Mouse (Mus musculus): ENCODE results near the gene Cdk17. TPM values are rescaled to one million over a fixed set of nuclear protein-coding genes. Genes with fewer than 3 reads are reported as not detected.

Gene Cdk17
- total RNA-seq, 2 experiments from 2014 or later: 28.0 to 28.3 TPM

DNA sequence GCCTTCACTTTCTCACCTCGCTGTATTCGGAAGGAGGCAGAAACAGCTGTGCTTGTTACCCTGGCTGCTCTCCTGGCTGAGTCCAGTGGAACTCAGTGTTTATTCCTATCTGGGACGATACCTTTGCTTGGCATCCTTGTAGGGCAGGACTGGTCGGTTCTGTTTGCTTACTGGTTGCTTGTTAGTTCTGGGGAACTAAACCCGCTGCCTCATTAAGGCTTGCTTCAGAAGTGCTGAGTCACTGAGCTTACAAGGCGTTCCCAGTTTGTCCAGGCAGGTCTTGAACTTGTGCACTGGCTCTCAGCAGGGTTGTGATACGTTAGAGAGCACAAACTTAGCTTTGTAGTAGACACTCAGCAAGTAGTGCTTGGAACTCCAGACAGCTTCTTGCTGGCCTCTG lies 52.7 kb downstream of the Cdk17 start:
- intact Hi-C loops (cut with DNase I): no loop called here
- DNase-seq: no peak

DNA sequence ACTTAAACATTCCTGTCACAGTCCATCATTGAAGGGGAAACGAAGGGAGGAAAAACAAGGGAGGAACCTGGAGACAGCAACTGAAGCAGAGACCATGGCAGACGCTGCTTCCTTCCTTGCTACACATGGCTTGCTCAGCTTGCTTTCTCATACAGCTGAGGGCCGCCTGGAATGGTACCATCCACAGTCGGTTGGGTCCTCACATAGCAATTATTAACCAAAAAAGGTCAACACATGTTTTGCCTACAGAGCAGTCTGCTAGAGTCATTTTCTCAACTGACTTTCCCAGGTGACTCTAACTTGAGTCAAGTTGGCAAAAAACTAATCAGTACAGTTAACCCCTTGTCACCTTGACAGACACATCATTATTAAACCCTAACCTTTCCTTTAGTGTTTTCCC lies 53.6 kb downstream of the Cdk17 start:
- no peak for DNase-seq
- intact Hi-C loops (cut with DNase I): no loop called here

DNA sequence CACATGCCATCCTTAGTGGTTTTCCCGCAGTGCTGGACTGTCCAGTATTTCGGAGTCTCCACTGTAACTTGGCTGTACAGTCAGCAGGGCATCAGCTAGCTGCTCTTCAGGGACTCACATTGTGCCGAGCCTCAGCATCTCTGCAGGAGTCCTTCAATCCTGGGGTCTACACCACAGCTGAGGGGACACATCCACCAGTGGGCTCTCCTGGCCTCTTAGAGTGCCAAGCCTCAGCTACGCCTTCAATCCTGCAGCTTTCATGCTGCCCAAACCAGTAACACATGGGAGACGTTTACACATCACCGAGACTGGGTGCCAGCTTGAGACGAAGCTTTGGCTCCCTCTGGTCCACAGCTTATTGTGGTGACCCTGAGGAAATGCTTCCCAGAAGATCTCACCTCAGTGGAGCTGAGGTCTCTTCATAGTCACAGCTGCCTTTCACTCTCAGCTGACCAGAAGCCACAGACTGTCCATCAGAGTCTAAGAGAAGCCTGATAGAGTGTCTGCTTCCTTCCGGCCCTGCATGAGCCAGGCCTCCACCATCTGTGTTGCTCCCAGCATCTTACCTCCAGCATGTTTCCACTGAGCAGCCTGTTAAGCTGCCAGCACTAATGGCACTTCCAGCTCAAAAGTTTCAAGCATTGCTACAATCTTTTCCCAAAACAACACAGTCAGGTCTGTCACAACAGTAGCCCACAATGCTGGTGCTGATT lies 54.5 kb downstream of the Cdk17 start:
- intact Hi-C loops (cut with DNase I): loop anchor here (5.0 kb wide), 1 partner anchor 33 kb away; no protein-coding TSS in a partner anchor
- DNase-seq: no peak

DNA sequence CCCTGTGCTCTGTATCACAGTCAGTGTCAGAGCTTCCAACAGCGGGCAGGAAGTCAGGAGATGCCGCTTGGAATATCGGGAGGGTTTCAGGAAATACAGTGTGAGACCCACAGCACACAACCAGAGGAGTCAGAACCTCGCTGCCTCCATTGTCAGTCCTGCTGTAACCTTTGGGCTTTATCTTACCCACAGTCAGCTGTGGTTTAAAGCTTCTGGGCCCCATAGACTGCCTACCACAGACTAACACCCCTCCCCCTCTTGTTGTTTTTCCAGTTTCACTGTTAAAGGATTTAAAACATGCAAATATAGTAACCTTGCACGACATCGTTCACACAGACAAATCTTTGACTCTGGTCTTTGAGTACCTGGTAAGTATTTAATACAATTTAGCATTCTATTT lies 65.1 kb downstream of the Cdk17 start:
- DNase-seq: no peak
- intact Hi-C loops (cut with DNase I): no loop called here

DNA sequence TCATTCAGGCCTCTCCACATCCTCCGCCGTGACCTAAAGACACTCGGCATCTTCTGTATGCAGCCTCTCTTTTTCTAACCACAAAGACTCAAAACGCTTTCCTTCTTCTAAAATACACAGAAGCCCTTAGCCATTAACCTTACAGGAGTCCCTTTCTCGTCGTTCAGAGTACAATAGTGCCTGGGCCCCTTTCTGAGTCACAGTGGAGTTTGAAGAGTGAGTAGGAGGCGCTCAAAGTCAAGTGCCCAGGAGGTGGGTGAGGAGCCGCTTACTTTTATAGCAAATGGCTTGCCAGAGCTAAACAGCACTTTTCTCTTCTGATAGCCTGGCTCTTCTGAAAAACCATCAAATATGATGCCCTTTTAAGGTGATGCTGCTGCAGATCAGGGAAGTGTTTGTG lies 67.2 kb downstream of the Cdk17 start:
- intact Hi-C loops (cut with DNase I): no loop called here
- DNase-seq: no peak

DNA sequence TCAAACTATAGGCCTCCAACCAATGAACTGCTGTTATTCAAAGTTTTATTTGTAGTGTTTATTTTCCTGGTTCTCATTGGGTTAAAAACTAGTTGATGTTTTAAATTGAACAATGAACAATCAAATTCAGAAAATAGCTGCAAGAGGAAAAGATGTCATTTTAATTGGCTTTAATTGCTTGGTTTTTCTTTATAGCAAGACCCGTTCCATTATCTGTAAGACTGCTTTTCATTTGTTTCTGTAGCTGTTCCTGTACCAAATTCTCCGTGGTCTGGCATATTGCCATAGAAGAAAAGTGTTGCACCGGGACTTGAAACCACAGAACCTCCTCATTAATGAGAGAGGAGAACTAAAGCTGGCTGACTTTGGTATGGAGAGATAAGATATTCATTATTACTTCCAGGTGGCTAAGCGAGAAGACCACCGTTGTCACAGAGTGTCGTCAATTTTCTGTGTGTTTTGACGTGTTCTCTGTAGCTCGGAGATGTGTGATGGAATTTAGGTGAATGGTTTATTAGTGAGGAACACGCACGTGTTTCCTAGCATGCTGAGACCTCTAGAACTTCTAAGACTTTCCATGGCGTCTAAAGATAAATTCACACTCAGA lies 67.8 kb downstream of the Cdk17 start:
- intact Hi-C loops (cut with DNase I): no loop called here
- DNase-seq: no peak

DNA sequence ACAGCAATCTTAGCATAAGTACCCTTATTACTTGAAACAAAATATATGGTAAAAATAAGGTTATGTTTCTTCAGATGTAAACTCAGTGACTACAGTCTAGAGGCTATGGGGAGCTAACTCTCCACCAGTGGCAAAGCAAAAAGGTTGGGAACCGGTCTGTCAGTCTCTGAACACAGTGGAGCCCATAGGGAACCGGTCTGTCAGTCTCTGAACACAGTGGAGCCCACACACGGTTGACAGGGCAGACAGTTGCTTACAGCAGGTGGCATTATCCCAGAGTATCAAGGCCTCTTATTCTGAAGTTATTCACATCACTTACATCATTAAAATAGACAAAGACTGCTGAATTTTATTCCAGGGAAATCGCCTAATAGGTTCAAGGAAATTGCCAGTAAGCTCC lies 70.8 kb downstream of the Cdk17 start:
- no peak for DNase-seq
- intact Hi-C loops (cut with DNase I): loop anchor here (5.0 kb wide), 1 partner anchor 36 kb away; no protein-coding TSS in a partner anchor

DNA sequence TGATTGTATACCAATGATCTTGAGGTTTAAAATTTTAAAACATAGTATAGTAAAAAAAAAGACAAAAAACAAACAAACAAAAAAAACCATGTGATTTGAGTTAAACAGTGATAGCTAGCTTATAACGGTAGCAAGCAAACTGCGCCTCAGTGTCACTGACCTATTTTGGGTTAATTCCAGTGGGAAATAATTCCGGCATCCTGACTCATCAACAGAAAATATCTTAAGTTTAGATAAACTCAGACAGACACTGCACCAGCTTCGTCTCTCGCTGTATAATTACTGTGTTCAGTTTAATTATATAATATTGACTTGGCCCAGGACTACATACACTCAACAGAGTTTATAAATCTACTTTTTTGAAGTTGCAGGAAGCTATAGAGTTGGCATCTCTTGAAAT lies 71.2 kb downstream of the Cdk17 start:
- no peak for DNase-seq
- intact Hi-C loops (cut with DNase I): loop anchor here (5.0 kb wide), 1 partner anchor 35 kb away; no protein-coding TSS in a partner anchor

DNA sequence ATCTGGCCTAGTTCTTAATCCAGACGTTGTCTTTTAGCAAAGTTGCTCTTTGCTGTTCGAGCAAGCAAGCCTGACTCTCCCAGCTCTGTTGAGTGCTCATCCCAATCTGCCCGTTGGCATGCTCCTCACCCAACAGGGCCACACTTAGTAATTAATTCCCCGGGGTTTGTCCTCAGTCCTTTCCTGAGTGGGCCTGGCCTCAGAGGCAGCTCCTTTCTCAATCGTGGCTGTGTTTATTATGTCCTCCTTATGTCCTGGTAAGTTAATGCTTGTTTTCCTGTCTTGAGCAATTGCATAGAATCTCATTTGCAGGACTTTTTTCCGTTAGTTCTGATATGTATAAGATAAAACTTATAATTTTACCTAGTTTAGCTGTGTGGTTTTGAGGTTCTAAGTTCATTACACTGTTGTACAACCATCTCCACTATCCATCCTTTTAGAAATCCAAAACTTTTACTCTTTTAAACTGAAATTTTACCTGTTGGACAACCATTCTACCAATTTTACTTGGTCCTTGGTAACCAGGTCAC lies 73.1 kb downstream of the Cdk17 start:
- intact Hi-C loops (cut with DNase I): loop anchor here (5.0 kb wide), 1 partner anchor 34 kb away; no protein-coding TSS in a partner anchor
- DNase-seq: no peak

DNA sequence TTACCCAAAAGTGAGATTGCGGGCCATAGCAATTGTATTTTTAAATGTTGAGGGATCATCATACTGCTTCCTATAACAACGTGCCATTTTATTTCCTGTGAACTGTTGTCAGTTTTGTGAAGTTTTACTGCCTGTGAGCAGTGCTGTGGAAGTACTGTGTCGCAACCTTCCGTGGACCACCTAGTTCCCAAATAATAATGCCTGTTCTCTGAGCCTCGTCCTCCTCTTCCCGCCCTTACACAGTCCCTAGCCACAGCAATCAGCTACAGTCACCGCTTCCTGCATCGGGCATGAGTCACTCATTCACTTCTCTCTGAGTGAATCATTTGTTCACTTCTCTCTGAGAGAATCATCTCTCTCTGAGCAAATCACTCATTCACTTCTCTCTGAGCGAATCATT lies 74.0 kb downstream of the Cdk17 start:
- no peak for DNase-seq
- intact Hi-C loops (cut with DNase I): loop anchor here (5.0 kb wide), 1 partner anchor 33 kb away; no protein-coding TSS in a partner anchor

DNA sequence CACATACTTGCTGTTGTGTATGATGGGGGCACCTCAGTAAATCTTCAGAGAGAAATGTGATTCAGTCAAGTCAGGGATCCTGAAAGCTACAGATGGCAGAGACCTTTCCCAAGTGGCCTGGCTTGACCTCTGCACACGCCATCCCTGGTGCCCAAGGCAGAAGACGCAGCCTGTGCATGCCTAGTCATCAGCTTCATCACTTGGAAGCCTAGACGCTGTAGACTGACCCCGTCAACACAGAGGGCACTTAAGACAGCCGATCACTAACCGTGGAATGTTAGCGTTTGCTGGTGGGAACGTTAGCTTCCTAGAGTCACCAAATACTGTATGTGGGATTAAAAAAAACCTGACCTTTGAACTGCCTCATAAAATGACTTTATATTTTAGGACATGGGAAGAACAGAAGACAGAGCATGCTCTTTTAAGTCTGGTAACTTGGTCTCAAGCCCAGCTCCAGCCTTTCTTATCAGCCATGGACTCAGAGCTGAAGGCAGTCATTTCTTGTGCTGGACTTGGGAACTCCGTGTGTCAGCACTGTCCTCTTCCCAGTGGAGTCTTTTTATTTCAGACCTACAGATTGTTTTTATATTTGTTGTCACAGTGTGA lies 78.6 kb downstream of the Cdk17 start:
- intact Hi-C loops (cut with DNase I): no loop called here
- no peak for DNase-seq

DNA sequence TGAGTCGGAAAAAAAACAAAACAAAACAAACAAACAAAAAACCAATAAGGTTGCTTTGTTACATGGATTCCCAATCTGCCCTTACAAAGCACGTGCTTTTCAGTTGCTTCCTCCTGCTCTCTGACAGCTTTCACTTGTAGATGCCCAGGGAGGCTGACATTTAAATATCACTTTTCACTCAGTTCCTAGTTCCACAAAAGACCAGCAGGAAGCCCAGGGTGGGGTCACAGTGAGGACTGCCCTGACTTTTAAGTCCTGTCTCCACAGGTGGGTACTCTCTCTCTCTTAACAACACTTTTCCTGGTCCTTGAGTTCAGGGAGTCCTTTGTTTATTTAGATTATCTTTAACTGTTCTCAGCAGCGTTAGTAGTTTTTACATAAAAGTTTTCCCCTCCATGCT lies 81.5 kb downstream of the Cdk17 start:
- DNase-seq: no peak
- intact Hi-C loops (cut with DNase I): loop anchor here (5.0 kb wide), 1 partner anchor 80 kb away; the partner anchor contains the start of gene Cdk17

DNA sequence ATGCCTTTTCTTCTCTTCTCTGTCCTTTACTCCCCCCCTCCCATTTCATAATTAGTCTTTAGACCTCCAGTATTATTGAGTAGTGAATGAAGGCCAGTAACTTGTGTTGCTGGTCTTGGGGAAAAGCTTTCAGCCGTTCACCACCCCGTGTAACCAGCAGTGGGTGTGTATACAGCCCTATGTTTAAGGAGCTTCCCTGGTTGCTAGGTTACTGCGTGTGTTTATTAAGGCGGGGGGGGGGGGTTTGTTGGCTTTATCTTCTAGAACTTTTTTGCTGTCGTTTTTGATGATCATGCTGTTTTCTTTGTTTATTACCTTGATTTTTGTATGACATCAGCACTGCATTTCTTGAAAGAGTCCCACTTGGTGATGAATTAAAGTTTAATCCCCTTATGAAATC lies 82.2 kb downstream of the Cdk17 start:
- intact Hi-C loops (cut with DNase I): loop anchor here (5.0 kb wide), 1 partner anchor 81 kb away; the partner anchor contains the start of gene Cdk17
- DNase-seq: no peak

DNA sequence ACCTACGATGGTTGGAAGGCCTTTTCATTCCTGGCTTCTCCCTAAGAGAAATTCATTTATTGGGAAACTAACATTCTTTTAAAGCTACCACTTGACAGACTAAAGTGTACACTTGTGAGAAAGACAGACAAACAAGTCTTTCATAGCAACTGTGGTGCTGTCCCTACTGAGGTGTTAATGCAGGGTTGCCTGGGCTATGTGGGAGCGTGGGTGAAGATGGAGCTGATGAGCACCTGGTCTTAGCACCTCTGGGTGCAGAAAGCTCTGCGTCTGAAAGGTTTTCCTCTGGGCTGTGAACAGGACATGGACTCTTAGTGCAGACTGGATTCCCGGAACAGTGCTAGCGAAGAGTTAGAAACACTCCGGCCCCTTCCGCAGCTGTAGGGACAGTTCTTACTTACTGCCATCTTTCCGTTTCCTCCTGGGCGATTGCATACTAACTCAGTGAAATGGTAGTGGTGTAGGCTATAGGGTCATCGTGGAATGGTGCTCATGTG lies 83.6 kb downstream of the Cdk17 start:
- DNase-seq: no peak
- intact Hi-C loops (cut with DNase I): loop anchor here (5.0 kb wide), 1 partner anchor 82 kb away; the partner anchor contains the start of gene Cdk17

DNA sequence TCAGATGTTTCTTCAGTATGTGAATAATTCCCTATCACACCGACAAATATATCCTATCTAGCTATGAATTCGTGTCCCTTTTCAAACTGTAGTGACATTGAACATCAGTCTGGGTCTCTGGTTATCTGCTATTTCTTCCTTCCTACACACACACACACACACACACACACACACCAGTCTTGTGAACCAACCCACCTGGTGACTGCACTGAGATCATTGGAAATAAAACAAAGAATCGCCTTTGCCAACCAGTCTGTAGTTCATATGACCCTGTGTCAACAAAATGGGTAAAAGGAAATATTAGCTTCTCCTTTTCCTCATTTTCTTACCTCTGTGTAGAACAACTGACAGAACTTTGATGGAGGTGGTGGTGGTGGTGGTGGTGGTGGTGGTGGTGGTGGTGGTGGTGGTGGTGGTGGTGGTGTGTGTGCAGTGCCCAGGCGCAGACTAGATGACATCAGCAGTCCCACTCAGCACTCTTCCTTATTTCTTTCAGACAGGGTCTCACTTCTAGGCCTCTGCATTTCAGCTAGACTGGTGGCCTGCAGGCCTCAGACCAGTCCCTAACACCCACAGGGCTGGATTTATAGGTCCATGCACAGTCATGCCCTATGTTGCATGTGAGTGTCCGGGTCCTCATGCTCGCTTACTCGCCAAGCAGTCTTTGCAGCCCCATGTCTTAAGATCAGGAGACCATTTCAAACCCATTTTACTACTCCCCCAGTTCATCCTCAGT lies 85.7 kb downstream of the Cdk17 start:
- no peak for DNase-seq
- intact Hi-C loops (cut with DNase I): no loop called here

DNA sequence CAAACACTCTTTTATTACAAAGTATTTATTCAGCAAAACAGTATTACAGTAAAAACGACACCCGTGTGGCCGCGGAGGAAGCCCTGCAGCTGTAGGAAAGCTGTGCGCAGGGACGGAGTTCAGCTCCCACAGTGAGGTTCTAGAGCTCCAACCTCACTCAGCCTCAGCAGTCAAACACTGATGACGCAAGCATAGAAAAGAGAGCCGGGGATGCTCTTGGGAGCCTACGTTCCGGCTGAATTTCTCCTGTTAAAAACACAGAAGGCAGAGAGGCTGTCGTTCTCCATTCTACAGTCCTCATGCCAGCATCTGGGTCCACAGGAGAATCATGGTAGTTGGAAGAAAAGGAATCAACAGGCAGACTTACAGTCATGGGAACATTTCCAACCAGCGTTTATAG lies 86.7 kb downstream of the Cdk17 start:
- intact Hi-C loops (cut with DNase I): no loop called here
- no peak for DNase-seq

DNA sequence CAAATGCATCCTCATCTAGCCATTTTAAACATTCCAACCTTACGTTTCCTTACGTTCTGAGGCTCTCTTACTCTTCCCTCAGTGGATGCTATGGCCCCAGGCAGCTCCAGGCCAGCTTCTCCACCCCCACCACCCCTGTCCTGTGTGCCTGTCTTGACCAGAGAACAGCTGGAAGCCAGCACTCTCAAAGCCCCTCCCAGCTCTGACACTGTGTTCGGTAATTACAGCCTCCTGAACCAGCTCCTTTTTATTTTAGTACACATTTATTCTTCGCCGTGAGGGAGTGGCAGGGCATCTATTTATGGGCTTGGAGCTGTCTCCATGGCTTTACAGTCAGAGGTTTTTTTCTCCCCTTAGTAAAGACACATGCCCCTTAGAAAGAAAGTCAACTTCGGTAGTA lies 87.2 kb downstream of the Cdk17 start:
- no peak for DNase-seq

DNA sequence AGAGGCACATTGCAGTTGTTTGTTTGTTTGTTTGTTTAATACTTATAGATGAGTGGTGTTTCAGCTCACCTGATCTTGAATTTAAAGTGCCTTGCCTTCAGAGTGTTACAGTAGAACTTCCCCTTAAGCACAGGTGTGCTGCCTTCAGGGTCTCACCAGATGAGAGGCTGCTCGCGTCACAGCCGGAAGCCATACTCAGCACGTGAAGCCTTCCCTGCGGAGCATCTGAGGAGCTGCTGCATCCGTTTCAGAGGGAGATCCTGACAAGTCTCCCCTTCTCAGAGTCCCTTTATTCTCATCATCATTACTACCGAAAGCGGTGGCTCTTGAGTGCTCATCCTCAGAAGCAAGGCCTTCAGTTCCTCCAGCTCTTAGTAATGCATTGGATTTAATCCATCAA lies 87.7 kb downstream of the Cdk17 start:
- intact Hi-C loops (cut with DNase I): no loop called here
- DNase-seq: no peak

More for the DNA sequence above, 87.2 kb downstream of the Cdk17 start:
- intact Hi-C loops (cut with DNase I): no loop called here

DNA sequence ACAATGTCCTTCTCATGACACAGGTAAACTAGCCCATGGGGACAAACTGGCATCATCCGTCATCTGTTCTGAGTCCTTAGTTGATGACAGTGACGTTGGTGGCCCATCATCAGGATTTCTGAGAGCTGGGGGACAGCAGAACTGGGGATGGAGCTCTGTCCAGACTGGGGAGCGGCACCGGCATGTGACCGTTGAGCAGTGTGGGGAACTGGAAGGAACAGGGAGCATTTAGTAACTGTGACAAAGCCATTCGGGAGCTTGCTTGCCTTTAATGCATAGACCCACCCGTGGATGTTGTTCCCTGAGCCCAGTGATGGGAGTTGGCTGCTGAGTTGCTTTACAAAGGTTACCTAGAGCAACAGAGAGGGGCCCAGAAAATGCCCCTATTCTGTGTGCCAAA lies 89.2 kb downstream of the Cdk17 start:
- DNase-seq: no peak
- intact Hi-C loops (cut with DNase I): no loop called here
